Mouse (Mus musculus) Patski (cell line): ENCODE data around the gene Zranb3. TPM values are rescaled to one million over a fixed set of nuclear protein-coding genes. Genes with fewer than 3 reads are reported as not detected.

ENCODE experiments used
- ATAC-seq: fragments of 100-300 bp; one replicate; pipeline ENCODE4 v1.8.0; 2021
- CTCF ChIA-PET: fragments of 350-600 bp; sonication (Branson Sonifier 250); formaldehyde crosslinking; loops from one replicate; lab custom pipeline; 2022; ENCODE audit warnings: inconsistent platforms; lab: Charles Lee
- POLR2A ChIA-PET: fragments of 350-600 bp; sonication (Branson Sonifier 250); formaldehyde crosslinking; loops from one replicate; lab custom pipeline; 2022; ENCODE audit warnings: antibody characterized with exemption, inconsistent platforms; lab: Charles Lee
- DNase-seq: peaks from one replicate; pipeline ENCODE4 v3.0.0-alpha.2; 2011; ENCODE audit warnings: low read depth, low spot score
- H3K27me3 ChIP-seq: fragments of 371-371 bp; one replicate; pipeline ENCODE4 v1.5.1; 2021
- CTCF ChIP-seq: fragments of 100-300 bp; IDR thresholded peaks from one replicate; pipeline ENCODE4 v1.5.1; 2021
- in situ Hi-C: fragments of 300-500 bp; cut with MboI; formaldehyde crosslinking; loops from 3 replicates; pipeline ENCODE4 v1.11.1; 2018; ENCODE audit warnings: low pct_unique_long_range_greater_than_20kb, mixed read lengths
- polyA plus RNA-seq: library from polyadenylated mRNA; unstranded; gene quantifications from one replicate; pipeline ENCODE4 v1.2.3, GENCODE M21; 2021

Gene Zranb3
- polyA plus RNA-seq, 1 experiment from 2014 or later, result 13.5 TPM

DNA sequence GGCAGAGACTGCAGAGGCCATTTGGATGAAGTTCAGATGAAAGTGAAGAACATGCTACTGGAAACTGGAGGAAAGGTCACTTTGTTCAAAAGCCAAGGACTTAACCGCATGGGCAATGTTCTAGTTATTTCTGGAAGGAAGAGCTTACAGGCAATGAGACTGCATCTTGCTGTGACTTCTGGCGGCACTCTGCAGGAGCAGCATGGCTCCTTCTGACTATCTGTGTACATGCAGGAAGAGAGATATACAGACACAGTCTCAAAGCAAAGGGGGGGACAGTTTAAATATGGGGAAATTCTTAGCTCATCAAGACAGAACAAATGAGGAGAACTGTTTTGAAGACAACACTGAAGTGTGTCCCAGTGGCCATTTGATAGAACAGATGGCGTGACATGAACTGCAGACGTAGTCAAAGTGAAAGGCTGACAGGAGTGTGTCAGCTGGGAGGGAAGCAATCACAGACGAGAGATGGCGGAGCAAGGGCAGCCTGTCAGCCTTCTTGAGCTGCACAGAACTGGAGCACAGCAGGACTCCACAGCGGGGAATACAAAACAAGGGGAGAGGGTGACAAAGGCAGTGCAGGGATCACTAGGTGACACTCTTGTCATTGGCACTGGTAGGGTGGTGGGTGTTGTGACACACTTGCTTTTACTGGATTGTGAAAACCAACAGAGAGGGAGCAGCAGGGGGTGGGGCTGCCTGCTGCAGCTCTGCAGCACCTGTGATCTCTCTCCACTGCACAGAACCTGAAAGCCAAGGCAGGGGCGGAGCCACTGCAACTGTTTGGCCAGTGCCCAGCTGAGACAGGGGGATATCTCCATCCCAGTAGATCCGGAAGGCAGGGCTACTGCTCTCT lies 112.7 kb downstream of the Zranb3 start:
- in situ Hi-C loops, result no loop called here
- ChIA-PET CTCF (interaction anchor here (1.5 to 1.6 kb wide), 2 partner anchors 17 to 22 kb away, joined by 3 to 4 read pairs; no protein-coding TSS in a partner anchor), POLR2A (interaction anchor here (2.4 kb wide), 1 partner anchor 14 kb away, joined by 8 read pairs; no protein-coding TSS in a partner anchor)
- H3K27me3 ChIP-seq, result no peaks in the 10 kb centered on the region
- no peak for TF ChIP-seq CTCF
- ATAC-seq, result no peak
- no peak for DNase-seq

DNA sequence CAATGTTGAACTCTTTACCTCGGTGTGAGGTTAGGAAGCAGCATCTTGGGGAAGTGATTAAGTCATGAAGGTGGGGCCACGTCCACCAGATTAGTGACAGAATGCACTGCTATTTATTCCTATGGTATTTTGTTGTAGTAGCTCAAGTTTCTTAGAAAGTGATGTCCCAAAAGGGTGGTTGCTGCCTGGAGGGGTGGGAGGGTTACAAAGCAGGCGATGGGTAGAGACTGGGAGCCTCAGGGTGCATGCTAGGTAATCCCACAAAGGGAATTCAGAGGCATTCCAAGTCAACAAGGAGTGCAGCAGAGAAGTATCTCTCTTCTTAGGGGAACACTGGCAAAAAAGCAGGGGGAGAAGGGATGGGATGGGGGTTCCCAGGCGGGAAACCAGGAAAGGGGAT lies 113.5 kb downstream of the Zranb3 start:
- in situ Hi-C loops, result no loop called here
- CTCF ChIA-PET, result interaction anchor here (1.5 kb wide), 1 partner anchor 16 kb away, joined by 3 read pairs; no protein-coding TSS in a partner anchor

DNA sequence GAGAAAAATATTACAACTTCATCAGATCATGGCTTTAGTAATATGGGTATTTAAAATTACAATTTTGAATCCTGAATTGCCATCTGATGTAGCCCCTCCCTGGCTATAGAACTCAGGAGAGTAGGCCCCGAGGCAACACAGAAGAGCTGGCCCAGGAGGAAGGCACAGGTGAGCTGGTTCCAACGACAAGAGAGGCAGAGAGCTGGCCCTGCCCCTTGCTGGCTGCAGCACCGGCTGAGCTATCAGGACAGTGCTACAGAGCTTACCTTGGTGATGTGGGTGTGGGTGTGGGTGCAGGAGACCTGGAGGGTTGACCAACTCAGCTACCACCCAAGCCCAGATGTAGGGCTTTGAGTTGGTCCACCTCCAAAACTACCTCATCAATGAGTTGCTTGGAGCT lies 114.6 kb downstream of the Zranb3 start:
- ChIA-PET CTCF (interaction anchor here (0.6 to 1.3 kb wide), 3 partner anchors 37 to 79 kb away, joined by 3 read pairs; no protein-coding TSS in a partner anchor), POLR2A (interaction anchor here (0.9 kb wide), 1 partner anchor 20 kb away, joined by 4 read pairs; no protein-coding TSS in a partner anchor)
- H3K27me3 ChIP-seq, result no peaks in the 10 kb centered on the region
- no peak for TF ChIP-seq CTCF
- ATAC-seq (no peak), DNase-seq (no peak)
- in situ Hi-C loops, result no loop called here

More for the DNA sequence above, 113.5 kb downstream of the Zranb3 start:
- TF ChIP-seq CTCF, result no peak
- ATAC-seq (no peak), DNase-seq (no peak)
- H3K27me3 ChIP-seq, result no peaks in the 10 kb centered on the region
- POLR2A ChIA-PET, result interaction anchor here (2.4 kb wide), 1 partner anchor 15 kb away, joined by 8 read pairs; no protein-coding TSS in a partner anchor

DNA sequence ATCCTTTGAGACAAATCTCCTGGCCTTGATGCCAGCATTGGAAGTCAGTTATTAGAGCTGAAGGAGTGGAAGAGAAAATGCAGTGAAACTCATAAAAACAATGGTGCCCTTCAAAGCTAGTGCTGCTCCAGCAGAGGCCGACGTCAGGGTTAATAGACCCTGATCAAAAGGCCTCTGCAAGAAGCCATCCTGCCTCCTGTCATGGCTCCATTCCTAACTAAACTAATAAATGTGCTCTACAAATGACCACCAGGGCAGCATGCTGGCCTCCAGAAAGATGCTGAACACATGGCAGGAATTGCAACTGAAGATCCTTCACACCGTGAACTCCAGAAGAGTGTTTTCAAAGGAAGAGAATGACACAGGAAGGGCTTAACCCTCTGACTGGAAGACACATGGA lies 117.5 kb downstream of the Zranb3 start:
- in situ Hi-C loops, result no loop called here
- ChIA-PET POLR2A (no interaction called here), CTCF (no interaction called here)
- H3K27me3 ChIP-seq, result no peaks in the 10 kb centered on the region
- ATAC-seq, result no peak
- no peak for DNase-seq
- TF ChIP-seq CTCF, result no peak

DNA sequence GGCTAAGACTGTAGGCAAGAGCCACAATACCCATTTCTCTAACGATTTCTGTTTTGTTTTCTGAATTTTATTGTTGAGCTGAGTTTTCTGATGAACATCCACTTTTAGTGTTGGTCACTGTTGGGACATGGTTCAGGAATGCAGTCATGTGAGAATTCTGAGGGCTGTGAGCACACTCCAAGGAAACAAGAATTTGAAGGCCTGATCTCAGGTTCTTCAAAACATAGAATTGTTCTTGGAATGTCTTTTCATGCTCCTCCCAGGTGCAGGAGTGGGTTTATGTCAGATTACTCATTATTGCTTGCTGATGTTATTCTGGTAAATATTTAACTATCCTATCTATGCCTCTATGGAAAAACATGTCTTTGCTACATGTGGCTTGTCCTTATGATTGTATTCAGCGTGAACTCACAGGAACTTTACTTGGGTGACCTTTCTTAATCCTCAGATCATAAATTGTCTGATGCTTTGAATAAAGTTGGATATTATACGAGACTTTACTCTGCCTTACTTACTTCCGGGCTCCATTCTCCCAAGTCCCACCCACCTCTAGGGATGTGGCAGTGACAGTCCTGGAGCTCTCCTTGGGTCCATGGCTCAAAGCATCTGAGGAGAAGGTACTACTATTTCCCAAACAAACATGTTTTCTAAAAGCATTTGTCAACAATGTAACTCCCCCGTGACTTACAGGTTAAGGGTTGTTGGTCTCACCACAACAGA lies 119.4 kb downstream of the Zranb3 start:
- CTCF ChIA-PET, result interaction anchor here (1.2 to 1.3 kb wide), 3 partner anchors 9 to 79 kb away, joined by 3 to 4 read pairs (median 4); no protein-coding TSS in a partner anchor
- POLR2A ChIA-PET, result interaction anchor here (0.6 to 0.8 kb wide), 3 partner anchors 9 to 241 kb away, joined by 3 to 4 read pairs (median 3); no protein-coding TSS in a partner anchor
- ATAC-seq, result peak; percentile 70
- no peaks in the 10 kb centered on the region for H3K27me3 ChIP-seq
- DNase-seq, result no peak
- in situ Hi-C loops, result no loop called here
- no peak for TF ChIP-seq CTCF

DNA sequence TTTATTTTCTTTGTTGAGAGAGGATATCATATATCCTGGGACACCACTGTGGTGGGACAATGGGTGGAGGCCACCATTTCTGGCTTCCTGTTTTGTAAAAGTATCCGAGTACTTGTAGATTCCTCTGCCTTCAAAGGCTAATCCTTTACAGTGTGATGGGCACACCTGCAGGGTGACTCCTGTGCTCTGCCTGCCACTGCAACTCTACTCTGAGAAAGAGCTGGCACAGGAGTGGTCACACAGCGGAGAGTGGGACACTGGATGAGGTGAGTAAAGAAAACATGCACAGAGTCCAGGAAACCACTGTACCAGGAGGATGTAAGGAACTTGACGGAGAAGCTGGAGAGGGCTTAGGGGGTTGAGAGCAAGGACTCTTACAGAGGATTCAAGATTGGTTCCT lies 120.6 kb downstream of the Zranb3 start:
- ATAC-seq (no peak), DNase-seq (no peak)
- no peak for TF ChIP-seq CTCF
- ChIA-PET CTCF (interaction anchor here (1.2 to 2.1 kb wide), 2 partner anchors 11 to 46 kb away, joined by 3 to 9 read pairs; no protein-coding TSS in a partner anchor), POLR2A (interaction anchor here (1.2 kb wide), 1 partner anchor 64 kb away, joined by 3 read pairs; no protein-coding TSS in a partner anchor)
- H3K27me3 ChIP-seq, result no peaks in the 10 kb centered on the region
- in situ Hi-C loops, result no loop called here

DNA sequence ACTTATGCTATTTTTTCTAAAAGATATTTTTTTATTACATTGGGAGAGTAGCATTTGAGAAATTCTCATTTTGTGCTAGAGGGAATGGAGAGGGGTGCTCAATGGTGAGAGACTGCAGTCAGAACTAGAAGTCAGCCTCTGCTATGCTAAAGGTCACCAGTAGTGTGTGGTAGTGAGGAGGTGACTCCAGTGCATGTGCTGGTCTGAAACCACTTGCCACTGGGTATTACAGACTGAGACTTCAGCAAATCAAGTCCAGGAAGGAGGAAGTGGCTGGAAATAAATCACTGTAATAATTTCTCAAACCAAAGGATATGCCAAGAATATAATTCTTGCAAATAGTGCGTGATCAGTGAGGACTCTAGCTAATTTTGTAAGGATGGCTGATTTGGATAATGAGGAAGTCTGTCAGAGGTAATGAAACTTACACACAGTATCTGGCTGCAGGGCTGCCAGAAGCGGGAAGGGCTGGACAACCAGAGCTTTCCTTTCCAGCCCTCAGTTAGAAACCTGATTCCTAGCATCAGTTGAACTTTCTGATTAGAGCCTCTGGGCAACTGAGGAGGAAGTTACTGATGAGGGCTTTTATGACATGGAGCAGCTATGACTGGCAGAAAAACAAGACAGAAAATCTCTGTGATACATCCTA lies 121.8 kb downstream of the Zranb3 start:
- ChIA-PET POLR2A (interaction anchor here (1.1 kb wide), 1 partner anchor 121 kb away, joined by 3 read pairs; no protein-coding TSS in a partner anchor), CTCF (interaction anchor here (0.9 to 2.1 kb wide), 3 partner anchors 10 to 48 kb away, joined by 3 to 9 read pairs (median 3); no protein-coding TSS in a partner anchor)
- ATAC-seq (peak; percentile 45), DNase-seq (no peak)
- H3K27me3 ChIP-seq, result no peaks in the 10 kb centered on the region
- in situ Hi-C loops, result no loop called here
- TF ChIP-seq CTCF, result peak; percentile 40

DNA sequence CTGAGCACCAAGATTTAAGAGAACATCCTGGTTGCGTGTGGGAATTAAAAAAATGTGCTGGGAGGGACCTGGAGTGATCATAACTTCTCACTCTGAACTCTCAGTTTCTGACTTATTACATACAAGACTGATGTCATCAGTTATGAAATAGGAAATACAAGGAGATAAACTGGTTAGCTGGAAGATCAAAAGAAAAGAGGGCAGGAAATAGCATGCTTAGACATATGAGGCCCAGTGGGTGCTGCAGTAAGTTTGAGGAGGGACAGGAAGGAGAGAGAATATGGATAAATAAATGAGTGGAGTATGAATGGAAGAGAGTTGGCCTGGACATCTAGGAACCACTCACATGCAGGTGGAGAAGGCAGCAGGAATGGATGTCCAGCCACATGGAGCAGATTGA lies 124.7 kb downstream of the Zranb3 start:
- in situ Hi-C loops, result no loop called here
- no peaks in the 10 kb centered on the region for H3K27me3 ChIP-seq
- CTCF ChIA-PET, result no interaction called here
- no peak for ATAC-seq
- POLR2A ChIA-PET, result no interaction called here
- DNase-seq, result no peak
- TF ChIP-seq CTCF, result no peak

DNA sequence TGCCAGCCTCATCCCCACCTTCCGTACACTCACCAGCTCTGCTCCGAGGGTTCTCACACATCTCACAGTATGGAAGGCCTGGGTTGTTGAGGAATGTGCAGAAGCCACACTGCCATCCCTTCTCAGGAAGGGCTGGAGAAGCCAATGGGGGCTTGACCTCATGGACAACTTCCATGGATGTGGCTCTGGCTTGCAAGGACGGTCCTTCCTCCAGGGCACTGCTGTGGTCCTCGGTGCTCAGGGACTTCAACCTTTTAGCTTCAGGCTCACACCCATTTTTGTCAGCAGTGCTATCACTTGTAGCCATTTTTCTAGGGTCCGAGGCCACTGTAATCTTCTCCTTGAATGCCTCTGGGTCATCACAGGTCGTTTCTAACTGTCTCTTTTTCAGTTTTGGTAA lies 126.7 kb downstream of the Zranb3 start:
- in situ Hi-C loops, result no loop called here
- ChIA-PET POLR2A (no interaction called here), CTCF (interaction anchor here (1.7 kb wide), 1 partner anchor 13 kb away, joined by 8 read pairs; no protein-coding TSS in a partner anchor)
- ATAC-seq (peak; percentile 17), DNase-seq (no peak)
- no peak for TF ChIP-seq CTCF
- H3K27me3 ChIP-seq, result no peaks in the 10 kb centered on the region

DNA sequence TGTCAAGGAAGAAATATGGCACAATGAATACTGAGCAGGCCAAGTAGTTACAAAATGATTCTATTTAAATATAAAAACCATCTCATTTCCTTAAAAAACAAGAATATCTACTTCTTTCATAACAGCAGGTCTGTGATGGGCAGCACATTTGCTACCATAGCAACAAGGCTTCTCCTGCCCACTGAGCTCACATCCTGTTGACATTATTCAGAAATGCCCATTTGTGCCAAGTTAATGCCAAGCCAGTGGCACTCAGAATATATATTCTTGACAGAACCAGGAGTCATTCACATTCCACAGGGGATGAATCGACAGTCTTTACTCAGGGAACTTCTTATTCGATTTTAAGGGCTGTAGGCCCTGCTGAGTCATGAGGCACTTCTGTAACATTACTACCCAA lies 127.2 kb downstream of the Zranb3 start:
- peak; percentile 51 for ATAC-seq
- H3K27me3 ChIP-seq, result no peaks in the 10 kb centered on the region
- no peak for TF ChIP-seq CTCF
- DNase-seq, result no peak
- ChIA-PET POLR2A (no interaction called here), CTCF (interaction anchor here (1.7 kb wide), 1 partner anchor 13 kb away, joined by 8 read pairs; no protein-coding TSS in a partner anchor)
- in situ Hi-C loops, result no loop called here
